Mouse (Mus musculus) hindbrain, embryonic 14.5 days (tissue): Measurements from ENCODE around the gene Usp32. TPM values are rescaled to one million over a fixed set of nuclear protein-coding genes. Genes with fewer than 3 reads are reported as not detected.
"Not testable (repeated sequence)": the region's sequence is repeated elsewhere in the genome, so short reads cannot be mapped to it uniquely, and the experiment has no call there.

Source experiments
- ATAC-seq: fragments of 200-750 bp; cut with Nextera tagmentation; 2 replicates; pipeline ENCODE4 v1.8.0; 2017; ENCODE audit warnings: moderate number of reproducible peaks, mild to moderate bottlenecking, moderate TSS enrichment, moderate library complexity; ENCODE audit not compliant: low FRiP score
- DNase-seq: peaks from one replicate; pipeline ENCODE4 v3.0.0-alpha.2; 2015; ENCODE audit warnings: low spot score
- H3K27ac ChIP-seq: fragments of 300-500 bp; sonication (generic); 2 replicates; pipeline ENCODE4 v1.5.1; 2014; ENCODE audit warnings: mild to moderate bottlenecking, moderate library complexity
- H3K27me3 ChIP-seq: fragments of 300-500 bp; sonication (generic); 2 replicates; pipeline ENCODE4 v1.6.1; 2014; ENCODE audit warnings: mild to moderate bottlenecking, low read length, mixed read lengths; ENCODE audit not compliant: control insufficient read depth, insufficient read depth
- H3K36me3 ChIP-seq: fragments of 300-500 bp; sonication (generic); replicated peaks from 2 replicates; pipeline ENCODE4 v1.6.1; 2014; ENCODE audit not compliant: control insufficient read depth, insufficient read depth
- H3K4me1 ChIP-seq: fragments of 300-500 bp; sonication (generic); replicated peaks from 2 replicates; pipeline ENCODE4 v1.6.1; 2014; ENCODE audit warnings: antibody characterized with exemption, low read length, mixed read lengths; ENCODE audit not compliant: control insufficient read depth, insufficient read depth
- H3K4me2 ChIP-seq: fragments of 300-500 bp; sonication (generic); replicated peaks from 2 replicates; pipeline ENCODE4 v1.6.1; 2014; ENCODE audit warnings: mild to moderate bottlenecking, moderate library complexity
- H3K4me3 ChIP-seq: fragments of 300-500 bp; sonication (generic); replicated peaks from 2 replicates; pipeline ENCODE4 v1.5.1; 2014; ENCODE audit warnings: mild to moderate bottlenecking, low read length
- H3K9ac ChIP-seq: fragments of 300-500 bp; sonication (generic); 2 replicates; pipeline ENCODE4 v1.6.1; 2014
- H3K9me3 ChIP-seq: fragments of 300-500 bp; sonication (generic); 2 replicates; pipeline ENCODE4 v1.6.1; 2016; ENCODE audit warnings: low read length; ENCODE audit not compliant: control insufficient read depth
- WGBS: fragments of 180-500 bp; shearing (Covaris S2); extraction: QIAGEN DNeasy Blood & Tissue Kit; methylation state at CpG from one replicate; pipeline ENCODE4 v1.1.7; 2014; 5-methylcytosine and 5-hydroxymethylcytosine counted together
- polyA plus RNA-seq: library from polyadenylated mRNA; unstranded; fragments of >200 nt; fragmentation: Nextera tagmentation; extraction: Ambion mirVana; gene quantifications from 2 replicates; pipeline ENCODE4 v1.2.1, GENCODE M21; 2014

Usp32 gene
- polyA plus RNA-seq, 1 experiment from 2014 or later = 18.8 TPM

DNA sequence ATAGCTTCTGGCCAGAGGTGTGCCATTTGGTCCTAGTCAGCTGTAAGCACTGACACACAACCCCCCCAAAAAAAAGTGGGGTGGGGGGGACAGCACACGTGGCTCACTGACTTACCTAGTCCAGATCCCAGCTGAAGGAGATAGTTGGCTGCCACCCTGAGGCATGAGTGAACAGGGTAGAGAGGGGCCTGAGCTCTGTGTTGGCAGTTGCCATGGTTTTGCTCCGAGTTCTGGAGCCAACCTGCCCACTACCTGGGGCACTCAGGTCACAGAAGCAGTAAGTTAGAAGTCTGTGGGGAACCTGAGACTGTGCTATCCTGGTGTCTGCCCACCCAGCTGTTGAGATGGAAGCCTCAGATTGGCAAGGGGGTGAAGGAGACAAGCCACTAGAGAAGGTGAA lies 30.9 kb upstream of the Usp32 start:
- H3K36me3 ChIP-seq = no peaks in the 10 kb centered on the region
- no peak overlapping the region for H3K4me2 ChIP-seq
- DNase-seq = no peak
- ATAC-seq = no peak
- H3K9me3 ChIP-seq = no peaks in the 10 kb centered on the region
- no peaks in the 10 kb centered on the region for H3K27me3 ChIP-seq
- no peak overlapping the region for H3K9ac ChIP-seq
- H3K4me3 ChIP-seq = no peak overlapping the region
- H3K4me1 ChIP-seq = peaks cover 9% of the 10 kb centered on the region
- WGBS = 40% methylated on average over 2 of the region's 2 CpGs
- no peak overlapping the region for H3K27ac ChIP-seq

GRCm38 (mm10) chr11:85170058-85170740 lies 30.2 kb upstream of the Usp32 start, which contains the start of gene 1700125H20Rik:
TSS of gene 1700125H20Rik (plus strand) at chr11:85170404.
- 14% methylated on average over 21 of the region's 21 CpGs for WGBS
- Histone ChIP-seq H3K27ac (no peak within 1 kb of the TSS), H3K9me3 (no peaks in the 10 kb centered on the region), H3K9ac (peak within 1 kb of the TSS; percentile 57), H3K27me3 (no peaks in the 10 kb centered on the region), H3K4me1 (peaks cover 9% of the 10 kb centered on the region), H3K4me3 (peak within 1 kb of the TSS; percentile 20), H3K36me3 (no peaks in the 10 kb centered on the region), H3K4me2 (peak within 1 kb of the TSS; percentile 61)
- ATAC-seq = peak; percentile 75; the same call in 1 of the 2 replicates
- peak; percentile 91 for DNase-seq

DNA sequence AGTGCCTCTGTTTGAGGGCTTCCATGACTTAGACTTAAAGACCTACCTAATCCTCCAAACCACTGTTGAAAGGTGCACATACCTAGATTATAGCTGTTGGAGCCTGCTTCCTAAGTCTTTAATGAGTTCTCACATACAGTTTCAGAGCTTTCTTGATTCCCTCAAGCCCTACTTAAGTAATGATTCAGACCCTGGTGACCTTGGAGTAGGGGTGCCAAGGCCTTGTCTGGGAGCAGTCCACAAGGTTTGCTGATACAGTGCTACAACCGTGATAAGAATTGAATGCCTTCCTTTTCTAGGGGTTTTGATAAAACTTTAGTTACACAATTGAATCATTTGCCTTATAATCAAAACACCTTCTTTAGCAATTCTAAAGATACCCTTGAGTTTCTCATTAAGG lies 27.5 kb upstream of the Usp32 start:
- no peak for ATAC-seq
- H3K9me3 ChIP-seq = no peaks in the 10 kb centered on the region
- peaks cover 9% of the 10 kb centered on the region for H3K4me1 ChIP-seq
- no peak overlapping the region for H3K4me3 ChIP-seq
- no peaks in the 10 kb centered on the region for H3K36me3 ChIP-seq
- no peak overlapping the region for H3K27ac ChIP-seq
- WGBS = 92% methylated on average over 1 of the region's 1 CpGs
- no peak for DNase-seq
- H3K27me3 ChIP-seq = no peaks in the 10 kb centered on the region
- no peak overlapping the region for H3K4me2 ChIP-seq
- H3K9ac ChIP-seq = no peak overlapping the region

- DNase-seq (no peak), ATAC-seq (no peak)
- Histone ChIP-seq H3K36me3 (no peaks in the 10 kb centered on the region), H3K9me3 (no peaks in the 10 kb centered on the region), H3K4me2 (no peak overlapping the region), H3K27me3 (no peaks in the 10 kb centered on the region), H3K4me1 (no peaks in the 10 kb centered on the region), H3K9ac (no peak overlapping the region), H3K4me3 (no peak overlapping the region), H3K27ac (no peak overlapping the region)
These were observed 24.4 kb upstream of the Usp32 start for GRCm38 (mm10) chr11:85164371-85164770.

DNA sequence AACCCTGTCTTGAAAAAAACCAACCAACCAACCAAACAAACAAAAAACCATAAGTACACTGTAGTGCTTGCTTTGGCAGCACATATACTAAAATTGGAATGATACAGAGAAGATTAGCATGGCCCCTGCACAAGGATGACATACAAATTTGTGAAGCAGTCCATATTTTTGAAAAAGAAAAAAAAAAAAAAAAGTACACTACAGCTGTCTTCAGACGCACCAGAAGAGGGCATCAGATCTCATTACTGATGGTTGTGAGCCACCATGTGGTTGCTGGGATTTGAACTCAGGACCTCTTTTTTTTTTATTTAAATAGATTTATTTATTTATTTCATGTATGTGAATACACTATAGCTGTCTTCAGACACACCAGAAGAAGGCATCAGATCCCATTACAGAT lies 23.1 kb upstream of the Usp32 start:
- not testable (repeated sequence) for DNase-seq, H3K4me3 ChIP-seq, H3K9ac ChIP-seq, H3K4me1 ChIP-seq, H3K27me3 ChIP-seq, H3K27ac ChIP-seq, H3K9me3 ChIP-seq, ATAC-seq, H3K4me2 ChIP-seq, H3K36me3 ChIP-seq
- 100% methylated on average over 1 of the region's 1 CpGs for WGBS

- Histone ChIP-seq H3K36me3 (no peaks in the 10 kb centered on the region), H3K9me3 (no peaks in the 10 kb centered on the region), H3K27me3 (no peaks in the 10 kb centered on the region), H3K4me3 (no peak overlapping the region), H3K4me2 (no peak overlapping the region), H3K9ac (no peak overlapping the region), H3K27ac (no peak overlapping the region), H3K4me1 (no peaks in the 10 kb centered on the region)
- DNase-seq (no peak), ATAC-seq (no peak)
- 73% methylated on average over 2 of the region's 2 CpGs for WGBS
These were observed 17.3 kb upstream of the Usp32 start for GRCm38 (mm10) chr11:85157301-85157700.

DNA sequence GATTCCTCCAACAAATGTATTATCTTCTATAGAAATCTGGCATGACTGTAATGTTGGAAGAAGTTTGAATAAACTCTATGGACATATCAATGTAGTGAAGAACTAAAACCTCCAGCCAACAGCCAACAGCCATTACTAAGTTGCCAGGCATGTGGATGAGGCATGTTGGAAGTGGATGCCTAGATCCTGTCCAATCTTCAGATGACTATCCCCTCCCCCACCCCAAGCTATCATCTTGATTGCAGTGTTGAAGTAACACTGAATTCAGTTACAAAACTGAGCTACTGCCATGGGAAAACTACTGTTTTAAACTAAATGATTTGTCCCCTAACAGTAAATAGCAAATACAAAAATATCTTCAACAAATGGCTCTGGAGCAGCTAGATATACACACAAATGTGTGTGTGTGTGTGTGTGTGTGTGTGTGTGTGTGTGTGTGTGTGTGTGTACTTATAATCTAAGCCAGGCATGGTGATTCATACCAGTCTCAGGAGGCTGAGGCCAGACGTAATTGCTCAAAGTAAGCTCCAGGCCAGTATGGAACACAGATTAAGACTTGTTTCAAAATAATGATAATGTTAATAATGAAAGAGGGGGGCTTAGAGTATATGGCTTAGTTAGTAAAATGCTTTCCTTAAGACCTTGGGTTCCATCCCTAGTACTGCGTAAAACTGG lies 12.4 kb upstream of the Usp32 start:
- 92% methylated on average over 2 of the region's 2 CpGs for WGBS

GRCm38 (mm10) chr11:85138776-85139474 lies 1.0 kb downstream of the Usp32 start:
- no peak for ATAC-seq
- Histone ChIP-seq H3K9ac (peak overlapping the region; percentile 87), H3K9me3 (no peaks in the 10 kb centered on the region), H3K27ac (peak overlapping the region; percentile 91), H3K36me3 (no peaks in the 10 kb centered on the region), H3K4me2 (peak overlapping the region; percentile 76), H3K27me3 (no peaks in the 10 kb centered on the region), H3K4me1 (peaks cover 20% of the 10 kb centered on the region; the same call in 1 of the 2 replicates), H3K4me3 (peak overlapping the region; percentile 78)
- WGBS = under 1% methylated on average over 17 of the region's 17 CpGs
- DNase-seq = peak; percentile 46

More for the DNA sequence above, 12.4 kb upstream of the Usp32 start:
- no peak overlapping the region for H3K4me2 ChIP-seq
- H3K27me3 ChIP-seq = no peaks in the 10 kb centered on the region
- no peak overlapping the region for H3K4me3 ChIP-seq
- no peak overlapping the region for H3K9ac ChIP-seq
- no peak overlapping the region for H3K27ac ChIP-seq
- H3K4me1 ChIP-seq = no peaks in the 10 kb centered on the region
- DNase-seq (no peak), ATAC-seq (no peak)
- H3K9me3 ChIP-seq = no peaks in the 10 kb centered on the region
- H3K36me3 ChIP-seq = no peaks in the 10 kb centered on the region

- Histone ChIP-seq H3K4me3 (no peak overlapping the region), H3K9me3 (no peaks in the 10 kb centered on the region), H3K4me1 (no peaks in the 10 kb centered on the region), H3K36me3 (no peaks in the 10 kb centered on the region), H3K27me3 (no peaks in the 10 kb centered on the region), H3K27ac (no peak overlapping the region), H3K4me2 (no peak overlapping the region), H3K9ac (no peak overlapping the region)
- 78% methylated on average over 2 of the region's 2 CpGs for WGBS
- no peak for ATAC-seq
- DNase-seq = no peak
These were observed 8.4 kb downstream of the Usp32 start for GRCm38 (mm10) chr11:85131542-85131941.
